Mouse (Mus musculus) liver, adult (tissue): ENCODE measurements around the gene Boc.

ENCODE experiments used
- GATA4 ChIP-seq: IDR thresholded peaks from 2 replicates; pipeline ENCODE4 v1.6.1; 2014; ENCODE audit warnings: mild to moderate bottlenecking, low read length; ENCODE audit not compliant: insufficient replicate concordance

The Boc gene

GRCm38 (mm10) chr16:44543098-44543497 is 15.6 kb downstream of the Boc start:
- no peak for TF ChIP-seq GATA4

- TF ChIP-seq GATA4 = no peak
These were observed 16.5 kb downstream of the Boc start for GRCm38 (mm10) chr16:44542029-44542690.

- TF ChIP-seq GATA4 = no peak
These were observed 19.1 kb downstream of the Boc start for GRCm38 (mm10) chr16:44539611-44540010.

GRCm38 (mm10) chr16:44538401-44539395 is 20.0 kb downstream of the Boc start:
- no peak for TF ChIP-seq GATA4

GRCm38 (mm10) chr16:44534122-44534521 is 24.6 kb downstream of the Boc start:
- TF ChIP-seq GATA4 = no peak

GRCm38 (mm10) chr16:44533522-44533921 is 25.2 kb downstream of the Boc start:
- no peak for TF ChIP-seq GATA4

- no peak for TF ChIP-seq GATA4
These were observed 25.8 kb downstream of the Boc start for GRCm38 (mm10) chr16:44532851-44533250.

GRCm38 (mm10) chr16:44531239-44531797 is 27.4 kb downstream of the Boc start:
- no peak for TF ChIP-seq GATA4

GRCm38 (mm10) chr16:44530829-44531228 is 27.9 kb downstream of the Boc start:
- no peak for TF ChIP-seq GATA4

- no peak for TF ChIP-seq GATA4
These were observed 28.5 kb downstream of the Boc start for GRCm38 (mm10) chr16:44530191-44530590.

GRCm38 (mm10) chr16:44529691-44530090 is 29.0 kb downstream of the Boc start:
- no peak for TF ChIP-seq GATA4

GRCm38 (mm10) chr16:44528955-44529354 is 29.7 kb downstream of the Boc start:
- no peak for TF ChIP-seq GATA4

- no peak for TF ChIP-seq GATA4
These were observed 31.3 kb downstream of the Boc start for GRCm38 (mm10) chr16:44527218-44527905.

GRCm38 (mm10) chr16:44526689-44527088 is 32.0 kb downstream of the Boc start:
- TF ChIP-seq GATA4 = no peak

- no peak for TF ChIP-seq GATA4
These were observed 32.7 kb downstream of the Boc start for GRCm38 (mm10) chr16:44526044-44526443.
